Mouse (Mus musculus): ENCODE measurements at regions not wholly inside any gene's neighbourhood (a gene's known extent, or its start where the extent isn't known, plus 50 kb on each side); places are given as distances from the start of the nearest gene placed in this dataset.

DNA sequence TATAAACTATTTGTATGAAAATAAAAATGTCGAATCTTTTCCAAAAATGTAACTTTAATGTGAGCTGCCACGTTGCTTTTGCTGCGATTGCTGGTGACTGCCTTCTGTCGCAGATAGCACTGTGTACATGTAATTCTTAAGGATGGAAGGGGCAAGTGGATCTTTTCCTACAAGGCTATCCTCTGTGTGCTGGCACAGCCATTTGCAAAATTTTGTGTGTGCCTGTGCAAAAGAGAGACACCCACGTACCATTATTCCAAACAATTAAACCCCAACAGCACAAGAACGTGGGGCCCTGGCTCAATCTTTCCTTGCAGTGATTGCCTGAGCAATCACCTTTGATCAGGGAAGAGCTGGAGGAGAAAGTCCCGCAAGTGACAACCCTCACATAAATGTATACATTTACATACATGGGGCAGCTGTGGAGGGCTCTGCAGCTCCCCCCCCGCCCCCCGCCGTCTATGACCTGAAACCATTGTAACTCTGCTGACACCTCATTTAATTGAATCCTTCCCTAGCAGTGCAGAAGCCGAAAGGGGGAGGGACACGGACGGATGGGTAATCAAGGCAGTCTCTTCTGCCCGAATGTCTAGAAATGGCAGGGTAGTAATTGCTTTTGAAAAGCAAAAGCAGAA, 133.6 kb upstream of the Pmfbp1 start:
- WGBS (ENCODE audit: insufficient replicate concordance), result 41% methylated on average over 14 of the region's 14 CpGs
- Histone ChIP-seq H3K4me1 (ENCODE audit: control insufficient read depth, low read depth, low read length) (no peaks in the 10 kb centered on the region), H3K9ac (ENCODE audit: low read depth, low read length) (no peak overlapping the region), H3K4me2 (ENCODE audit: low read depth, low read length) (no peak overlapping the region), H3K4me3 (ENCODE audit: low read depth, low read length) (no peak overlapping the region), H3K27me3 (ENCODE audit: control insufficient read depth, insufficient read depth, low read depth, low read length) (no peaks in the 10 kb centered on the region), H3K9me3 (replicated peaks; ENCODE audit: control insufficient read depth, low read length) (no peaks in the 10 kb centered on the region), H3K36me3 (ENCODE audit: control insufficient read depth, insufficient read depth) (no peaks in the 10 kb centered on the region), H3K27ac (ENCODE audit: low read length) (no peak overlapping the region)
- no peak for ATAC-seq (ENCODE audit: low read depth)

DNA sequence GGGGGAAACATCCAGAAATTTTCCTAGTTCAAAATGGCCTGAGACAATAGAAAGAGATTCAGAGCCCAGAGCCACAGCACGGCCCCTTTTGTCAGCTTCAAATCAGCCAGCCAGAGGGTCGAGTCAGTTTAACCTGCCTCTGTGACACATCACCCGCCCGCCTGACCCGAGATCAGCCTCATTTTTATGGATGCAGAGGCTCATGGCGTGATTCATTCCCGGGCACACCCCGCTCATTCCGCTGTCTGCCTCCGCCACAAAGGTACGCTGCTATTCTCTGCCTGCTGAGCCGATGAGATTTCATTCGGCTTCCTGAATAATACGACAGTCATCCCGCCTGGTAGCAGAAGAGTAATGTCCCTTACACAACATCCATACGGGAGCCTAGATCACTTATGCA, 132.9 kb upstream of the Pmfbp1 start:
- no peaks in the 10 kb centered on the region for H3K27me3 ChIP-seq (ENCODE audit: control insufficient read depth, insufficient read depth, low read depth, low read length)
- no peaks in the 10 kb centered on the region for H3K9me3 ChIP-seq (replicated peaks; ENCODE audit: control insufficient read depth, low read length)
- ATAC-seq (ENCODE audit: low read depth), result no peak
- H3K4me2 ChIP-seq (ENCODE audit: low read depth, low read length), result no peak overlapping the region
- no peak overlapping the region for H3K4me3 ChIP-seq (ENCODE audit: low read depth, low read length)
- H3K9ac ChIP-seq (ENCODE audit: low read depth, low read length), result no peak overlapping the region
- H3K27ac ChIP-seq (ENCODE audit: low read length), result no peak overlapping the region
- 23% methylated on average over 16 of the region's 16 CpGs for WGBS (ENCODE audit: insufficient replicate concordance)
- no peaks in the 10 kb centered on the region for H3K36me3 ChIP-seq (ENCODE audit: control insufficient read depth, insufficient read depth)
- no peaks in the 10 kb centered on the region for H3K4me1 ChIP-seq (ENCODE audit: control insufficient read depth, low read depth, low read length)

DNA sequence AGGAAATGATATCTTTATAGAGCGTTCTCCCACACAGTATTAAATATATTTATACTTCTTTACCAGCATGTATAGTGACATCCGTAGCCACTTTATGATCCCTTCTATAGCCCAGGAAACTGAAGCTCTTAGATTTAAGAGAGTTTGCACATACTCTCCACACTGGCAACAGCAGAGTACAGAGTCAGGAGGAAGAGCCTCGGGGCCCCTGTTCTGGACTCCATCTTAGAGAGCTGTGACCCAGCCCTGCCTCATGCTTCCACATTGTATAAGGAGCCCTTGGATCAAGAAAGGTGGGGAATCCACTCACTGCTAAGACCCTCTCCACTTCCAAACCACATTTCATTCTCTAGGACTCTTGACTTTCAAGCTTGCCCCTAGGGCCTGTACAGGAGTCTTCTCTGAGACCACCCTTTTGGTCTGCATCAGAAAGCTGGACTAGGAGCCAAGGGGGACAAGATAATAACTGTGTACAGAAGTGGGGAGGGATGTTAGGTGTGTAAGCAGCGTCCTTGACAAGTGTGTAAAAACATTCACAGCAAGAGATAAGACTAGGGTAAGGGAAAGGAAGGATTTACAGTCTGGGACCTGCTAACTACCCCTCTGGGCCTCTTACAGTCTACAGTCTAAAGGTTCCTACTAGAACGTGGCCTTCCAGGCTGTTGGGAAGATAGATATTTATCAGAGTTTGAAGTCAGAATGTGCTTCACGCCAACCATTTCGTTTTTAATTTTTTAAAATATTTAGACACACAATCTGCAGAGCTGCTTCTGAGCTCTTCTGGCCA, 132.1 kb upstream of the Pmfbp1 start:
- 52% methylated on average over 7 of the region's 7 CpGs for WGBS (ENCODE audit: insufficient replicate concordance)
- H3K9me3 ChIP-seq (replicated peaks; ENCODE audit: control insufficient read depth, low read length), result no peaks in the 10 kb centered on the region
- no peak overlapping the region for H3K4me3 ChIP-seq (ENCODE audit: low read depth, low read length)
- no peaks in the 10 kb centered on the region for H3K27me3 ChIP-seq (ENCODE audit: control insufficient read depth, insufficient read depth, low read depth, low read length)
- no peaks in the 10 kb centered on the region for H3K36me3 ChIP-seq (ENCODE audit: control insufficient read depth, insufficient read depth)
- H3K27ac ChIP-seq (ENCODE audit: low read length), result no peak overlapping the region
- H3K9ac ChIP-seq (ENCODE audit: low read depth, low read length), result no peak overlapping the region
- no peaks in the 10 kb centered on the region for H3K4me1 ChIP-seq (ENCODE audit: control insufficient read depth, low read depth, low read length)
- no peak for ATAC-seq (ENCODE audit: low read depth)
- no peak overlapping the region for H3K4me2 ChIP-seq (ENCODE audit: low read depth, low read length)

DNA sequence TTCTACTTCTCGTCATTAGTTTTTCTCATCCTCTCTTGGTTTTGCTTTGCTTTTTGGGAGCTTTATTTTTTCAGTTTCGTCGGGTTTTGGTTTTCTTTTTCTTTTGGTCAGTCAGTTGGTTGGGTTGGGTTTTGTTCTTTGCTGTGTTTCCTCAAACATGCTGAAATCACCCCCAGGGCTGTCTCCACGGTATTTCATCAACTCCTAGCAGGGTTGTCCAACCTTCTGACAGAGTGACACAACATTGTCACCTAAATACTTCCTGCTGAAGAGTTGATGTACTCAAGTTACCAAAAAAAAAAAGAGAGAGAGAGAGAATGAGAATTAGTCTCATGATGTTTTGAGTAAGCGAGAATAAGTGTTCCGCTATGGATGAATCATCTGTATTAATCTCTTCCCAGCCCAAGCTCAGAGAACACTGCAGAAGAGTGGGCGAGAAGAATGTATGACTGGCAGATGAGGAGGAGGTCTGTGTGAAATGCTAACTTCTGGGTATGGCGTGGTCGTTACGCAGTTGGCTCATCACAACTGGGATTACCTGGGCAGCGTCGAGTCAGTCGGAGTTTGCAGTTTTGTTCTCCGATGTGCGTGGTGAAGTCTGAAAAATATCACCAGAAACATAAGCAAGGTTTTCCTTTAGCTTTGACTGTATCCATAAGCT, 130.5 kb upstream of the Pmfbp1 start:
- WGBS (ENCODE audit: insufficient replicate concordance), result 73% methylated on average over 15 of the region's 15 CpGs
- H3K27ac ChIP-seq (ENCODE audit: low read length), result 0 out of 2 replicates have a peak overlapping the region, but pooled peaks have one; percentile 31
- H3K36me3 ChIP-seq (ENCODE audit: control insufficient read depth, insufficient read depth), result no peaks in the 10 kb centered on the region

DNA sequence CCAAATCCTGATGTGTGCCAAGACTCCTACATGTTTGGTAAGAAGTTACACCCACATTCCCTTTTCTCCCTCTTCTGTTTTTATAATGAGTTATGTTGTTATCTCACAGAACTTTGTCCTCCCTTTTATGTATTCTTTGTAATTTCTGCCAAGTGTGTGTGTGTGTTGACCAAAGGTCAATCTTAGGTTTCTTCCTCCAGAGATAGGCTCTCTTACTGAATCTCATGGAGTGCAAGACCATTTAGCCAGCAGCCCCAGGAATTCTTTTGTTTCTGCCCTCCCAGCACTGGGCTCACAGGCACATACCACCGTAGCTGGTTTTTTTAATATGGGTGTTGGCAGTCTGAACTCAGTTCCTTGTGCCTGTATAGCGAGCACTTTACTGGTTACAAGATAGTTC, 119.8 kb upstream of the Pmfbp1 start:
- Histone ChIP-seq H3K9ac (ENCODE audit: low read depth, low read length) (no peak overlapping the region), H3K9me3 (replicated peaks; ENCODE audit: control insufficient read depth, low read length) (no peaks in the 10 kb centered on the region), H3K4me2 (ENCODE audit: low read depth, low read length) (no peak overlapping the region), H3K4me3 (ENCODE audit: low read depth, low read length) (no peak overlapping the region), H3K27me3 (ENCODE audit: control insufficient read depth, insufficient read depth, low read depth, low read length) (no peaks in the 10 kb centered on the region), H3K4me1 (ENCODE audit: control insufficient read depth, low read depth, low read length) (no peaks in the 10 kb centered on the region), H3K36me3 (ENCODE audit: control insufficient read depth, insufficient read depth) (no peaks in the 10 kb centered on the region), H3K27ac (ENCODE audit: low read length) (no peak overlapping the region)
- WGBS (ENCODE audit: insufficient replicate concordance), result 43% methylated on average over 2 of the region's 2 CpGs
- no peak for ATAC-seq (ENCODE audit: low read depth)

More for the DNA sequence above, 130.5 kb upstream of the Pmfbp1 start:
- ATAC-seq (ENCODE audit: low read depth), result no peak
- no peak overlapping the region for H3K4me2 ChIP-seq (ENCODE audit: low read depth, low read length)
- H3K4me3 ChIP-seq (ENCODE audit: low read depth, low read length), result no peak overlapping the region
- H3K4me1 ChIP-seq (ENCODE audit: control insufficient read depth, low read depth, low read length), result no peaks in the 10 kb centered on the region
- no peaks in the 10 kb centered on the region for H3K27me3 ChIP-seq (ENCODE audit: control insufficient read depth, insufficient read depth, low read depth, low read length)
- no peaks in the 10 kb centered on the region for H3K9me3 ChIP-seq (replicated peaks; ENCODE audit: control insufficient read depth, low read length)
- H3K9ac ChIP-seq (ENCODE audit: low read depth, low read length), result no peak overlapping the region

DNA sequence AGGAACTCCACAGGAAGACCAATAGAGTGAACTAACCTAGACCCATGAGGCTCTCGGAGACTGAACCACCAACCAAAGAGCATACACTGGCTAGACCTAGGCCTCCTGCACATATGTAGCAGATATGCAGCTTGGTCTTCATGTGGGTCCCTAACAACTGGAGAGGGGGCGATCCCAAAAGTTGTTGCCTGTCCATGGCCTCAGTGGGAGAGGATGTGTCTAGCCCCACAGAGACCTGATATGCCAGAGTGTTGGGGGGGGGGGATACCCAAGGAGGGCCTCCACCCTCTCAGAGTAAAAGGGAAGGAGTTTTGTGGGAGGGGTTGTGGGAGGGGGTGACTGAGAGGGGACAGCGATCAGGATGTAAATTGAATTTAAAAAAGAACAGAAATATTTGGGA, 108.9 kb upstream of the Pmfbp1 start:
- no peak overlapping the region for H3K4me2 ChIP-seq (ENCODE audit: low read depth, low read length)
- H3K9me3 ChIP-seq (replicated peaks; ENCODE audit: control insufficient read depth, low read length), result no peaks in the 10 kb centered on the region
- no peaks in the 10 kb centered on the region for H3K27me3 ChIP-seq (ENCODE audit: control insufficient read depth, insufficient read depth, low read depth, low read length)
- no peak overlapping the region for H3K4me3 ChIP-seq (ENCODE audit: low read depth, low read length)
- H3K9ac ChIP-seq (ENCODE audit: low read depth, low read length), result no peak overlapping the region
- H3K27ac ChIP-seq (ENCODE audit: low read length), result no peak overlapping the region
- H3K36me3 ChIP-seq (ENCODE audit: control insufficient read depth, insufficient read depth), result no peaks in the 10 kb centered on the region
- no peak for ATAC-seq (ENCODE audit: low read depth)
- H3K4me1 ChIP-seq (ENCODE audit: control insufficient read depth, low read depth, low read length), result no peaks in the 10 kb centered on the region
- WGBS (ENCODE audit: insufficient replicate concordance), result 62% methylated on average over 3 of the region's 3 CpGs

DNA sequence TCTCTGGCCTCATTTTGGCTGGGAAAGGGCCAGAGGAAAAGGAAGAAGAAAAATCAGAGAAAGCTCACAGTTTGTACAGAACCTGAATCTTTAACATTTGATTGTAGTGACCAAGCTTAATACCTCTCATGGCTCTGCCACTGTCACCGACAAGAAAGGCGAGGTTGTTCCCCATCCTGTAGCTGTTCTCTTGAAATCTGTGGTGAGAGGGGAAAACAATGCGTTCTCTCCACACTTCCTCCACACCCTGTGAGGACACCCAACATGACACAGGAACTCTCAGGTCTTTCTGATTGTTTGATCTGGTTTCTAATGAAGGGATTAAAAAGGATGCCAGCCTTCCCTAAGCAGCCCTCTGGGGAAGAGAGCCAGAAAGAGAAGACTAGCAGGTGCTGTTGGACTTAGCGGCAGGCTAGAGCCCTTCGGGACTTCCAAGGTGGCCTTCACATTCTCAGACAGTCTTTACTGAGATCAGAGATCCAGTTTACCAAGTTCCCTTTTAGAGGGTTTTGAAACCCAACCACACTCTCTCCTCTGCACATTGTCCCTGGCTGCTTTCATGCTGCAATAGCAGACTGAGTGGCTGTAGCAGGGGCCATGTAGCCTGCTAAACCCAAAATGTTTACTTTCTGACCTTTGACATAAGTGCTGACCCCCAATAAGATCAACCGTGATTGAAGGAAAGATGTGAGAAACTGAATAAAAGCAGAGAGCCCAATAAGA, 98.5 kb upstream of the Pmfbp1 start:
- H3K4me1 ChIP-seq (ENCODE audit: control insufficient read depth, low read depth, low read length), result no peaks in the 10 kb centered on the region
- no peaks in the 10 kb centered on the region for H3K36me3 ChIP-seq (ENCODE audit: control insufficient read depth, insufficient read depth)
- no peaks in the 10 kb centered on the region for H3K9me3 ChIP-seq (replicated peaks; ENCODE audit: control insufficient read depth, low read length)
- H3K4me3 ChIP-seq (ENCODE audit: low read depth, low read length), result no peak overlapping the region
- H3K27me3 ChIP-seq (ENCODE audit: control insufficient read depth, insufficient read depth, low read depth, low read length), result no peaks in the 10 kb centered on the region
- H3K9ac ChIP-seq (ENCODE audit: low read depth, low read length), result no peak overlapping the region
- WGBS (ENCODE audit: insufficient replicate concordance), result 48% methylated on average over 6 of the region's 6 CpGs
- no peak overlapping the region for H3K4me2 ChIP-seq (ENCODE audit: low read depth, low read length)
- 0 out of 2 replicates have a peak overlapping the region, but pooled peaks have one; percentile 41 for H3K27ac ChIP-seq (ENCODE audit: low read length)
- peak; percentile 64; the same call in 1 of the 2 replicates for ATAC-seq (ENCODE audit: low read depth)

DNA sequence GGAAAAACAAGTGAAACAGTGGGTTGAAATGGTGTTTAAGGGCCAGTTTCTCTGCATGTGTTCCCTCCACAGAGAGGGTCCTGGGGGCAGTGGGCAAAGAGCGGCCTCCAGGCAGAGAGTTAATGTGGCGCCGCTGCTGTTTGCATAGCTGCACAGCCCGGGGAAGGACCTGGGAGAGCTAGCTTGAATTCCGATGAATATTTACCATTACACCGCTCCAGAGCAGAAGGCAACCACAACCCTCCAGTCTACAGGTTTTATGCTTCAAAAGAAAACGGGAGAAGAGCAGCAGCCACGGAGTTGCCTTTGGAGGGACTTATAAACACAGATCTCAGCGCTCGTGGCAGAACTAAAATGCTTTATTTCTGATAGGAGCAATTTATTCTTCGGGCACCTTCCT, 94.2 kb upstream of the Pmfbp1 start:
- WGBS (ENCODE audit: insufficient replicate concordance), result 60% methylated on average over 11 of the region's 11 CpGs
- no peaks in the 10 kb centered on the region for H3K4me1 ChIP-seq (ENCODE audit: control insufficient read depth, low read depth, low read length)
- no peaks in the 10 kb centered on the region for H3K27me3 ChIP-seq (ENCODE audit: control insufficient read depth, insufficient read depth, low read depth, low read length)
- H3K9ac ChIP-seq (ENCODE audit: low read depth, low read length), result no peak overlapping the region
- ATAC-seq (ENCODE audit: low read depth), result no peak
- H3K4me2 ChIP-seq (ENCODE audit: low read depth, low read length), result no peak overlapping the region
- H3K36me3 ChIP-seq (ENCODE audit: control insufficient read depth, insufficient read depth), result no peaks in the 10 kb centered on the region
- H3K27ac ChIP-seq (ENCODE audit: low read length), result no peak overlapping the region
- no peaks in the 10 kb centered on the region for H3K9me3 ChIP-seq (replicated peaks; ENCODE audit: control insufficient read depth, low read length)
- H3K4me3 ChIP-seq (ENCODE audit: low read depth, low read length), result no peak overlapping the region
